Mouse (Mus musculus) erythroblast, embryonic 14.5 days (primary cell): ENCODE measurements around the gene Pdss2.

Experiments used
- GATA1 ChIP-seq: IDR thresholded peaks from 2 replicates; pipeline ENCODE4 v1.6.1; 2012; ENCODE audit warnings: low read length, inconsistent platforms, mixed read lengths
- TAL1 ChIP-seq: IDR thresholded peaks from 3 replicates; pipeline ENCODE4 v1.6.1; 2012; ENCODE audit warnings: low read length, inconsistent platforms, mixed read lengths

DNA sequence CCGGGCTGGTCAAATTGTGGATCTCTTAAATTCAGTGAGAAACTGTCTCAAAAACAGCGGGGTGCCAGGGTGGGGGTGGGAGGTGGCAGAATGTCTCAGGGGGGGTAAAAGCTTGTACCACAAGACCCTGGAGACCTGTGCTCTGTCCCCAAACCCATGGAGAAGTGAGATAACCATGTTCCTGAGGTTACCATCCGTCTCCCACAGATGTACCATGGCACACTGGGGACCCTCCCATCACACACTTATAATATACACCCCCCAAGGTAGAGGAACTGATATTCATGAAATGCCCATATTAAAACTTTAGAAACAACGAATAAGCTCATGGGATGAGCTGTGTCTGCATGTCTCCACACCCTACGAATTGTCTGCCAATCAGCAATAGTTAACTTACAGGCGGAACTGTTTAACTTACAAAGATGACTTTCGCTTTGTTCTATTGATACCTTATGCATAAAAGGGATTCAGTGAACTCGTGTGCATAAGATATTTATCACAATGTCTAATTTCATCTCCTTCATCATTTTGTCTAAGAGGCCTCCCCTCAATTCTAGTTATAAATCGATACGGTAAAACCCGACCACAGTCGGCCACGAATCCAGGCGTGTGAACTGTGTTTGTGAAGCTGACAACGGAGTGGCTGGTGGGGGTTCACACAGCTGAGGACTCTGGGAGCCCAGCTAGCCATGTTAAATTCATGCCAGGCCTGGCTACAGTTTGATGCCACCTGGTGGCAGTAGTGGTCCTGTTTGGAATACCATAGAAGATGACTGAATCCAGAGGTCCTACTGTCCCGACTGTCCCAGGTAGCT, 230.8 kb downstream of the Pdss2 start:
- TF ChIP-seq GATA1 (no peak), TAL1 (no peak)
